Mouse (Mus musculus) liver, adult 2 months (tissue): ENCODE data around the gene Ttc21a. TPM values are rescaled to one million over a fixed set of nuclear protein-coding genes. Genes with fewer than 3 reads are reported as not detected.

ENCODE experiments used
- DNase-seq: peaks from one replicate; pipeline ENCODE4 v3.0.0-alpha.2; 2011; ENCODE audit warnings: low read depth, low spot score; ENCODE audit errors: extremely low read depth
- H3K27ac ChIP-seq: fragments of 200-500 bp; replicated peaks from 2 replicates; pipeline ENCODE4 v1.5.1; 2012; ENCODE audit warnings: low read depth, mild to moderate bottlenecking, control low read depth, inconsistent platforms, low read length; ENCODE audit not compliant: insufficient read depth
- H3K27me3 ChIP-seq: fragments of 200-500 bp; 2 replicates; pipeline ENCODE4 v1.6.1; 2012; ENCODE audit warnings: mild to moderate bottlenecking, moderate library complexity, low read length, inconsistent platforms; ENCODE audit not compliant: control insufficient read depth, insufficient read depth
- H3K36me3 ChIP-seq: fragments of 200-500 bp; 2 replicates; pipeline ENCODE4 v1.6.1; 2012; ENCODE audit warnings: low read length, inconsistent platforms; ENCODE audit not compliant: control insufficient read depth, insufficient read depth
- H3K4me1 ChIP-seq: fragments of 200-500 bp; 2 replicates; pipeline ENCODE4 v1.6.1; 2011; ENCODE audit warnings: low read length; ENCODE audit not compliant: control insufficient read depth, insufficient read depth
- H3K4me3 ChIP-seq: fragments of 200-500 bp; 2 replicates; pipeline ENCODE4 v1.5.1; 2011; ENCODE audit warnings: low read depth, mild to moderate bottlenecking, control low read depth, low read length, moderate library complexity; ENCODE audit not compliant: insufficient read depth
- H3K79me2 ChIP-seq: fragments of 200-500 bp; 2 replicates; pipeline ENCODE4 v1.6.1; 2012; ENCODE audit warnings: inconsistent platforms, mild to moderate bottlenecking, low read length, moderate library complexity; ENCODE audit not compliant: control insufficient read depth, insufficient read depth
- H3K9ac ChIP-seq: fragments of 200-500 bp; 2 replicates; pipeline ENCODE4 v1.6.1; 2012; ENCODE audit warnings: low read depth, mild to moderate bottlenecking, control low read depth, inconsistent platforms, low read length
- CTCF ChIP-seq: fragments of 200-500 bp; IDR thresholded peaks from 2 replicates; pipeline ENCODE4 v1.5.1; 2011; ENCODE audit warnings: low read depth, low read length, control low read depth
- POLR2A ChIP-seq: fragments of 200-500 bp; IDR thresholded peaks from 2 replicates; pipeline ENCODE4 v1.6.1; 2011; ENCODE audit warnings: low read length, control low read depth; ENCODE audit not compliant: insufficient read depth; ENCODE audit errors: extremely low read depth
- WGBS: fragments of 180-500 bp; shearing (Covaris S2); methylation state at CpG from one replicate; pipeline ENCODE4 v1.1.7; 2018; 5-methylcytosine and 5-hydroxymethylcytosine counted together
- polyA plus RNA-seq: library from polyadenylated mRNA; depleted of rRNA; stranded (reverse); fragments of >200 nt; gene quantifications from 2 replicates; pipeline ENCODE4 v1.2.3, GENCODE M21; 2012
- total RNA-seq: library from RNA; depleted of rRNA; stranded (reverse); fragments of >200 nt; gene quantifications from 2 replicates; pipeline ENCODE4 v1.2.3, GENCODE M21; 2014

Ttc21a gene
- total and polyA plus RNA-seq, 2 experiments: not detected

DNA sequence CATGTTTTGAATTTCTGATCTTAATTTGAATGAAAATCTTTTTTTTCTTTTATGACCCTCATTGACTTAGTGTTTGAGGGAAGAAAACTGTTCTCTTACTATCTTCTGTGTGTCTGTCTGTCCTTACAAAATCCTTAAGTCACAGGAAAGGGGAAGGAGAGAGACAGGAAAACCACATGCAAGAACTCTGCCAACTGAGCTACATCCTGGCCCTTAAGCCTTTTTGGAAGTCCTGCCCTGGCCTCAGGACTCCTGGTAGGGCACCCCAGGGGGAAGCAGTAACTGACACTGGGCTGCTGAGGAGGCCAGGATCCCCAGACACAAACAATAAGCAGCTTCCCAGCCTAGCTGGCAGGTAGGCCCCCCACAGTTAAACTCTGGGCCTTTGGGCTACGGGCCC lies 5.9 kb downstream of the Ttc21a start:
- WGBS: 95% methylated on average over 1 of the region's 1 CpGs
- Histone ChIP-seq H3K27me3 (no peaks in the 10 kb centered on the region), H3K36me3 (no peaks in the 10 kb centered on the region), H3K79me2 (no peaks in the 10 kb centered on the region), H3K4me3 (no peak overlapping the region), H3K27ac (no peak overlapping the region), H3K9ac (no peak overlapping the region), H3K4me1 (no peaks in the 10 kb centered on the region)
- no peak for TF ChIP-seq POLR2A
- no peak for TF ChIP-seq CTCF
- no peak for DNase-seq

DNA sequence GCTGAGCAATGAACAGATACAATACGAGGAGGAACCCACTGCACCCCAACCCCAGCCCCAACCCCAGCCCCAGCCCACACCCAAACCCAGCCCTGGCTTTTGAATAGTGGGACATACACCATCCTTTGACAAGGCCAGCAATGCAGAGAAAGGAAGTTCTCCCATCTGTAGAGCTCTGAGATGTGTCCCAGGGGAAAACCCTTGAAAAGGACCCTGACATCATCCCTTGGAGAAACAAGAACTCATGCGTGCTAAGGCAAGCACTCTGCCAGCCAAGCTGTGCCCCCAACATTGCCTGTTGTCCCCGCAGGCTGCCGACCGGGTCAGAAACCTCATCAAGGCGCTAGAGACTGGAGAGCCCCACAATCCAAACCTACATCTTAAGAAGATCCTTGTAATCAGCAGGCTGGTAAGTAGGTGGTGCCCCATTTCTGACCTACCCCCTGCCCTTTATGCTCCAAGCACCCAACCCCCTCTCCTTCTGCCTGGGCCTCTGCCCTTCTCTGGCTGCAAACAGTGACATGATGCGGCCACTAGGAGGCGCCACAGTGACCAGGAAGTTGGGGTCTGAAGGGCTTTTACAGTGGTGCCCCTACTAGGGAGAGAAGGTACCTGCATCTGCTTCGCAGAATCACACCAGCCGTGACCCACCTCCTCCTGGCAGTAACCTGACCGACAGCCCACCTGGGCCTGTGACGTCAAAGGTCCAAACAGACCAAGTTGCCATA lies 7.9 kb downstream of the Ttc21a start:
- H3K27me3 ChIP-seq: no peaks in the 10 kb centered on the region

DNA sequence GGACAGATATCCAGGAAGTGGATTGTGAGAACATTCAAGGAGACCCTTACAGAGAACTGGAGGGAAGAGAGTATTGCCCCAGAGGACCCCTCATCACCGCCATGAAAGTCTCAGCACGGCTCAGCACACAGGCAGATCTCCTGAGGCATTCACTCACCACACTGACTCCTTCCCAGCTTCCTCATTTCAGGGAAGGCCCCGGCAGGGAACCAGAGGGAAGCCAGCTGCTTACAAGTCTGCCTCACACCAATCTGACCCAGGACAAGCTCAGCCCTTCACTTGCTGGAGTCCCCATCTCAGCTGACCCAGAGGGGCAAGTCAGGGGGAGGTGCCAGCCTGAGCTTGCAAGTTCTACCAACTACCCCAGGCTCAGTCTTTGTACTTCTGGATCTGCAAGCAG lies 11.4 kb downstream of the Ttc21a start:
- no peaks in the 10 kb centered on the region for H3K36me3 ChIP-seq
- no peak for DNase-seq

More for the DNA sequence above, 7.9 kb downstream of the Ttc21a start:
- WGBS: 84% methylated on average over 12 of the region's 12 CpGs
- Histone ChIP-seq H3K79me2 (no peaks in the 10 kb centered on the region), H3K27ac (no peak overlapping the region), H3K9ac (no peak overlapping the region), H3K4me3 (no peak overlapping the region), H3K4me1 (no peaks in the 10 kb centered on the region), H3K36me3 (no peaks in the 10 kb centered on the region)
- DNase-seq: no peak
- peak; percentile 63 for TF ChIP-seq CTCF
- TF ChIP-seq POLR2A: no peak

DNA sequence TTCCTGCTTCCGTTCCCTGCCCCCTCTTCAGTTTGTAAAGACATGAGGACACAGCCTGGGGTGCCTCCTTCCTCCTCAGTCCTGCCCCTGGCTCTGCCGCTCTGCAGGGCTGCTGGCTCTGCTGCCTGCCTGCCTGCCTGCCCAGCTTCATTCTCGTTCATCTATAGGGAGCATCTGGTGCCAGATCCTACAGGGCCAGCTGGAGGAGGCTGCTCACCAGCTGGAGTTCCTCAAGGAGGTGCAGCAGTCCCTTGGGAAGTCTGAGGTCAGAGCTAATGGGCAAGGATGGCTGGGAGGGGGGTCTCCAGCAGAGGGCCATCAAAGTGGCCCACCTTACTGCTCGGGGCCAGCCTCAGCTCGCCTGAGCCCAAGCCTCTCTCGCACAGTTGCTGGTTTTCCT lies 13.0 kb downstream of the Ttc21a start:
- Histone ChIP-seq H3K9ac (no peak overlapping the region), H3K4me3 (no peak overlapping the region), H3K36me3 (no peaks in the 10 kb centered on the region), H3K4me1 (no peaks in the 10 kb centered on the region), H3K27ac (no peak overlapping the region), H3K27me3 (no peaks in the 10 kb centered on the region), H3K79me2 (no peaks in the 10 kb centered on the region)
- 78% methylated on average over 6 of the region's 6 CpGs for WGBS
- TF ChIP-seq CTCF: no peak
- no peak for TF ChIP-seq POLR2A
- no peak for DNase-seq

More for the DNA sequence above, 11.4 kb downstream of the Ttc21a start:
- Histone ChIP-seq H3K4me3 (no peak overlapping the region), H3K27me3 (no peaks in the 10 kb centered on the region), H3K9ac (no peak overlapping the region), H3K27ac (no peak overlapping the region), H3K79me2 (no peaks in the 10 kb centered on the region), H3K4me1 (no peaks in the 10 kb centered on the region)
- WGBS: 62% methylated on average over 3 of the region's 3 CpGs
- no peak for TF ChIP-seq POLR2A
- no peak for TF ChIP-seq CTCF

DNA sequence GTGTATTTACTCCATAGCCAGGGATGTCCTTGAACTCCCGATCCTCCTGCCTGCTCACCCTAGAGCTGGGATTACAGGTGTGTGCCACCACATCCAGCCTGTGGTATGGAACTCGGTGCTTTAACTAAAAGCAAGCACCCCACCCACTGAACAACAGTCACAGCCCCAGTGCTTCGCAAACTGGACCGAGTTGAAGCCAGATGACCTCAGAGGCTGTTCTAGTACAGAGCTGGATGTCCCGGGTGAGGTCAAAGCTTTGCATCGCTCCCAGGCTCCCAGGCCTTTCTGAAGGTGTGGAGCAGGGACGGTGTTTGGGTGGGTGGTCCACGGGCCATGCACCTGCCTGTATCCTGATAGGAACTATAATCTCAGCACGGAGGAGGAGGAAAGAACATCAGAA lies 14.0 kb downstream of the Ttc21a start:
- H3K4me1 ChIP-seq: no peaks in the 10 kb centered on the region
- no peak overlapping the region for H3K27ac ChIP-seq
- no peak overlapping the region for H3K9ac ChIP-seq
- DNase-seq: no peak
- H3K79me2 ChIP-seq: no peaks in the 10 kb centered on the region
- TF ChIP-seq CTCF (no peak), POLR2A (no peak)
- no peaks in the 10 kb centered on the region for H3K27me3 ChIP-seq
- H3K36me3 ChIP-seq: no peaks in the 10 kb centered on the region
- 83% methylated on average over 9 of the region's 9 CpGs for WGBS
- no peak overlapping the region for H3K4me3 ChIP-seq

DNA sequence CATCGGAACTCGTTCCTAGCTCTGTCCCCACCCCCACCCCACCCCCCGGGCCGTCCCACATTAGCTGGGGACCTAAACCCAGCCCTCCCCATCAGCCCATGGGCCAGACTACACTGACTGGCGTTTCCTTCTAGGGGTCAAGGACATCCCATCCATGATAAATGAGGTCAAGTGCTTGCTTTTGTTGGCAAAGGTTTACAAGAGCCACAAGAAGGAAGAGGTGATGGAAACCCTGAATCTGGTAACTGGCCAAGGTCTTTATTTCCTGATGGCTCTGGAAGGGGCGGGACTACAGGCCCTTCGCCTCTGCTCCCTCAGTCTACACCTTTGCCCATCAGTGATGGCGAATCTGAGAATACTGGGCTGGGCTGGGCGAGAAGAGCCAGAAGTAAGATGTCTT lies 21.4 kb downstream of the Ttc21a start:
- Histone ChIP-seq H3K79me2 (no peaks in the 10 kb centered on the region), H3K27ac (no peak overlapping the region), H3K9ac (no peak overlapping the region), H3K4me1 (0 out of 2 replicates have a peak, but pooled peaks cover 1% of the 10 kb centered on the region), H3K4me3 (no peak overlapping the region), H3K27me3 (no peaks in the 10 kb centered on the region), H3K36me3 (no peaks in the 10 kb centered on the region)
- DNase-seq: no peak
- WGBS: 69% methylated on average over 9 of the region's 9 CpGs
- TF ChIP-seq POLR2A (no peak), CTCF (no peak)
